Mouse (Mus musculus) embryonic facial prominence, embryonic 14.5 days (tissue): ENCODE measurements around the gene Nudt14. TPM values are rescaled to one million over a fixed set of nuclear protein-coding genes. Genes with fewer than 3 reads are reported as not detected.

Experiments used
- ATAC-seq: fragments of 200-750 bp; cut with Nextera tagmentation; 2 replicates; pipeline ENCODE4 v1.8.0; 2017; ENCODE audit warnings: low read depth, moderate number of reproducible peaks, moderate TSS enrichment
- DNase-seq: peaks from one replicate; pipeline ENCODE4 v3.0.0-alpha.2; 2015; ENCODE audit warnings: low spot score
- H3K27ac ChIP-seq: fragments of 300-500 bp; sonication (generic); replicated peaks from 2 replicates; pipeline ENCODE4 v1.5.1; 2014; ENCODE audit warnings: low read depth, mild to moderate bottlenecking, low read length, moderate library complexity
- H3K27me3 ChIP-seq: fragments of 300-500 bp; sonication (generic); replicated peaks from 2 replicates; pipeline ENCODE4 v1.6.1; 2014; ENCODE audit warnings: low read length; ENCODE audit not compliant: control insufficient read depth, insufficient read depth
- H3K36me3 ChIP-seq: fragments of 300-500 bp; sonication (generic); 2 replicates; pipeline ENCODE4 v1.6.1; 2014; ENCODE audit warnings: low read length, mixed read lengths; ENCODE audit not compliant: control insufficient read depth, insufficient read depth
- H3K4me1 ChIP-seq: fragments of 300-500 bp; sonication (generic); 2 replicates; pipeline ENCODE4 v1.6.1; 2014; ENCODE audit warnings: antibody characterized with exemption, low read length; ENCODE audit not compliant: control insufficient read depth, insufficient read depth
- H3K4me2 ChIP-seq: fragments of 300-500 bp; sonication (generic); 2 replicates; pipeline ENCODE4 v1.6.1; 2014; ENCODE audit warnings: low read depth, mild to moderate bottlenecking, low read length, moderate library complexity, mixed read lengths
- H3K4me3 ChIP-seq: fragments of 300-500 bp; sonication (generic); 2 replicates; pipeline ENCODE4 v1.5.1; 2014; ENCODE audit warnings: low read depth, mild to moderate bottlenecking, low read length
- H3K9ac ChIP-seq: fragments of 300-500 bp; sonication (generic); 2 replicates; pipeline ENCODE4 v1.6.1; 2014; ENCODE audit warnings: low read depth, mild to moderate bottlenecking, low read length, moderate library complexity, mixed read lengths
- H3K9me3 ChIP-seq: fragments of 300-500 bp; sonication (generic); 2 replicates; pipeline ENCODE4 v1.6.1; 2016; ENCODE audit warnings: low read length; ENCODE audit not compliant: control insufficient read depth
- WGBS: fragments of 180-500 bp; shearing (Covaris S2); extraction: QIAGEN DNeasy Blood & Tissue Kit; methylation state at CpG from one replicate; pipeline ENCODE4 v1.1.7; 2014; 5-methylcytosine and 5-hydroxymethylcytosine counted together
- polyA plus RNA-seq: library from polyadenylated mRNA; unstranded; fragments of >200 nt; fragmentation: Nextera tagmentation; extraction: Ambion mirVana; gene quantifications from 2 replicates; pipeline ENCODE4 v1.2.1, GENCODE M21; 2014

Nudt14 gene
- polyA plus RNA-seq, 1 experiment from 2014 or later, result 87.4 TPM

GRCm38 (mm10) chr12:112974736-112975135 is 32.8 kb upstream of the Nudt14 start:
- H3K9me3 ChIP-seq, result no peaks in the 10 kb centered on the region
- H3K4me1 ChIP-seq, result peaks cover 3% of the 10 kb centered on the region
- WGBS, result 85% methylated on average over 9 of the region's 9 CpGs
- no peaks in the 10 kb centered on the region for H3K27me3 ChIP-seq
- H3K4me2 ChIP-seq, result no peak overlapping the region
- H3K9ac ChIP-seq, result no peak overlapping the region
- peaks cover 74% of the 10 kb centered on the region for H3K36me3 ChIP-seq
- DNase-seq, result no peak
- ATAC-seq, result no peak
- no peak overlapping the region for H3K4me3 ChIP-seq
- no peak overlapping the region for H3K27ac ChIP-seq

- Histone ChIP-seq H3K4me2 (no peak overlapping the region), H3K36me3 (peaks cover 99% of the 10 kb centered on the region), H3K9ac (no peak overlapping the region), H3K27ac (no peak overlapping the region), H3K4me3 (no peak overlapping the region), H3K27me3 (no peaks in the 10 kb centered on the region), H3K9me3 (no peaks in the 10 kb centered on the region), H3K4me1 (no peaks in the 10 kb centered on the region)
- 90% methylated on average over 6 of the region's 6 CpGs for WGBS
- ATAC-seq (no peak), DNase-seq (no peak)
Measured at GRCm38 (mm10) chr12:112969616-112970015, 27.7 kb upstream of the Nudt14 start.

GRCm38 (mm10) chr12:112968943-112969342 is 27.0 kb upstream of the Nudt14 start:
- H3K36me3 ChIP-seq, result peaks cover 100% of the 10 kb centered on the region
- H3K9ac ChIP-seq, result no peak overlapping the region
- DNase-seq (no peak), ATAC-seq (no peak)
- H3K27me3 ChIP-seq, result no peaks in the 10 kb centered on the region
- H3K9me3 ChIP-seq, result no peaks in the 10 kb centered on the region
- H3K4me3 ChIP-seq, result no peak overlapping the region
- no peaks in the 10 kb centered on the region for H3K4me1 ChIP-seq
- H3K4me2 ChIP-seq, result no peak overlapping the region
- H3K27ac ChIP-seq, result no peak overlapping the region
- 64% methylated on average over 8 of the region's 8 CpGs for WGBS

GRCm38 (mm10) chr12:112965783-112966182 is 23.9 kb upstream of the Nudt14 start:
- DNase-seq (no peak), ATAC-seq (no peak)
- H3K4me1 ChIP-seq, result no peaks in the 10 kb centered on the region
- no peak overlapping the region for H3K4me2 ChIP-seq
- no peak overlapping the region for H3K9ac ChIP-seq
- H3K4me3 ChIP-seq, result no peak overlapping the region
- no peaks in the 10 kb centered on the region for H3K9me3 ChIP-seq
- H3K27me3 ChIP-seq, result no peaks in the 10 kb centered on the region
- WGBS, result 92% methylated on average over 13 of the region's 13 CpGs
- no peak overlapping the region for H3K27ac ChIP-seq
- peaks cover 100% of the 10 kb centered on the region for H3K36me3 ChIP-seq

- ATAC-seq (no peak; the same call in 1 of the 2 replicates), DNase-seq (no peak)
- no peaks in the 10 kb centered on the region for H3K4me1 ChIP-seq
- peaks cover 88% of the 10 kb centered on the region for H3K36me3 ChIP-seq
- no peak overlapping the region for H3K4me3 ChIP-seq
- no peak overlapping the region for H3K27ac ChIP-seq
- no peak overlapping the region for H3K9ac ChIP-seq
- H3K27me3 ChIP-seq, result no peaks in the 10 kb centered on the region
- no peak overlapping the region for H3K4me2 ChIP-seq
- WGBS, result 81% methylated on average over 5 of the region's 5 CpGs
- H3K9me3 ChIP-seq, result no peaks in the 10 kb centered on the region
Measured at GRCm38 (mm10) chr12:112961872-112962271, 19.9 kb upstream of the Nudt14 start.

GRCm38 (mm10) chr12:112961428-112961827 is 19.5 kb upstream of the Nudt14 start:
- no peaks in the 10 kb centered on the region for H3K27me3 ChIP-seq
- no peak overlapping the region for H3K4me3 ChIP-seq
- no peak overlapping the region for H3K27ac ChIP-seq
- no peaks in the 10 kb centered on the region for H3K9me3 ChIP-seq
- H3K4me1 ChIP-seq, result no peaks in the 10 kb centered on the region
- ATAC-seq (peak; percentile 42), DNase-seq (no peak)
- peaks cover 84% of the 10 kb centered on the region for H3K36me3 ChIP-seq
- no peak overlapping the region for H3K4me2 ChIP-seq
- 81% methylated on average over 7 of the region's 7 CpGs for WGBS
- no peak overlapping the region for H3K9ac ChIP-seq

- ATAC-seq, result no peak
- Histone ChIP-seq H3K4me3 (no peak overlapping the region), H3K9me3 (no peaks in the 10 kb centered on the region), H3K36me3 (peaks cover 63% of the 10 kb centered on the region), H3K27ac (no peak overlapping the region), H3K9ac (no peak overlapping the region), H3K4me1 (no peaks in the 10 kb centered on the region), H3K4me2 (no peak overlapping the region), H3K27me3 (no peaks in the 10 kb centered on the region)
- WGBS, result 81% methylated on average over 8 of the region's 8 CpGs
- no peak for DNase-seq
Measured at GRCm38 (mm10) chr12:112959421-112959820, 17.5 kb upstream of the Nudt14 start.

GRCm38 (mm10) chr12:112958303-112958702 is 16.4 kb upstream of the Nudt14 start:
- Histone ChIP-seq H3K27me3 (no peaks in the 10 kb centered on the region), H3K9me3 (no peaks in the 10 kb centered on the region), H3K4me3 (no peak overlapping the region), H3K4me2 (no peak overlapping the region), H3K36me3 (peaks cover 52% of the 10 kb centered on the region), H3K27ac (no peak overlapping the region), H3K4me1 (no peaks in the 10 kb centered on the region), H3K9ac (no peak overlapping the region)
- WGBS, result 21% methylated on average over 4 of the region's 4 CpGs
- no peak for DNase-seq
- ATAC-seq, result peak; percentile 63

GRCm38 (mm10) chr12:112955800-112956199 is 13.9 kb upstream of the Nudt14 start:
- Histone ChIP-seq H3K9me3 (no peaks in the 10 kb centered on the region), H3K4me2 (no peak overlapping the region), H3K36me3 (peaks cover 27% of the 10 kb centered on the region), H3K4me1 (0 out of 2 replicates have a peak, but pooled peaks cover 1% of the 10 kb centered on the region), H3K4me3 (no peak overlapping the region), H3K27ac (no peak overlapping the region), H3K9ac (no peak overlapping the region), H3K27me3 (no peaks in the 10 kb centered on the region)
- DNase-seq (no peak), ATAC-seq (no peak)
- WGBS, result 29% methylated on average over 4 of the region's 4 CpGs
